In genomic region chr7:6282749-6283148, GRCm38 (mm10) we compare ENCODE assay signal across 7 mouse cellular contexts. TPM values are rescaled to one million over a fixed set of nuclear protein-coding genes. Genes with fewer than 3 reads are reported as not detected.
A peak's percentile ranks its signal among the peaks of the same experiment; 100 is the strongest.
DNase-seq lines count a peak whose midpoint lies in the region; ATAC-seq and TF ChIP-seq lines count a peak whose summit lies in the region.

No protein-coding gene starts in this region.

- no peaks in the 10 kb centered on the region for H3K79me2 ChIP-seq in macrophage (ENCODE audit: inconsistent target)

- no peaks in the 10 kb centered on the region for H3K9me3 ChIP-seq in hindbrain, postnatal 0 days (ENCODE audit: low read length)

- peak; percentile 88 for DNase-seq in adipocyte (ENCODE audit: low spot score)
- DNase-seq in cerebellum, postnatal 36 days, result peak; percentile 74 to 83
- DNase-seq in frontal cortex, postnatal 36 days (ENCODE audit: low spot score in 2 of 2), result peak; percentile 66 to 85
- peak; percentile 90 for DNase-seq in hindbrain, postnatal 0 days (ENCODE audit: low spot score)
- peak; percentile 76 to 81 for DNase-seq in left cerebral cortex, adult 18-20 months (ENCODE audit: low spot score in 2 of 2)
- peak; percentile 85 to 87 for DNase-seq in right cerebral cortex, adult 2 months (ENCODE audit: low spot score in 2 of 2)

- peak overlapping the region; percentile 62; the same call in 1 of the 2 replicates for H3K9ac ChIP-seq in hindbrain, postnatal 0 days (replicated peaks; ENCODE audit: low read length)

- H3K27ac ChIP-seq in hindbrain, postnatal 0 days, result peak overlapping the region; percentile 86
- H3K27ac ChIP-seq in macrophage, result peak overlapping the region; percentile 80

- peaks cover 3% of the 10 kb centered on the region; the same call in 1 of the 2 replicates for H3K4me1 ChIP-seq in hindbrain, postnatal 0 days (ENCODE audit: insufficient read depth, low read length)

- H3K4me2 ChIP-seq in hindbrain, postnatal 0 days (ENCODE audit: low read depth, low read length), result peak overlapping the region; percentile 70

- WGBS in hindbrain, postnatal 0 days, result 0% methylated on average over 1 of the region's 1 CpGs
- 0% methylated on average over 1 of the region's 1 CpGs for WGBS in macrophage (ENCODE audit: missing documents)

- H3K4me3 ChIP-seq in hindbrain, postnatal 0 days (ENCODE audit: low read length), result peak overlapping the region; percentile 54
- H3K4me3 ChIP-seq in macrophage (ENCODE audit: inconsistent target), result peak overlapping the region; percentile 70

- no peaks in the 10 kb centered on the region for H3K27me3 ChIP-seq in hindbrain, postnatal 0 days (ENCODE audit: insufficient read depth, low read length)

- H3K36me3 ChIP-seq in hindbrain, postnatal 0 days (ENCODE audit: insufficient read depth, low read length), result no peaks in the 10 kb centered on the region
- H3K36me3 ChIP-seq in macrophage (ENCODE audit: inconsistent target), result no peaks in the 10 kb centered on the region

- ATAC-seq in hindbrain, postnatal 0 days, result no peak

- TF ChIP-seq CTCF in hindbrain, postnatal 0 days (IDR thresholded peaks at IDR 0.05; ENCODE audit: low read depth), result peak; percentile 85

RNA-seq across cellular contexts. Expression of gene Zfp667, which starts 3.6 kb away (rescaled TPM):
- 3.2 and 4.2 TPM in 2 replicates for total RNA-seq in hindbrain, postnatal 0 days (2014; rRNA removed)
- 12.0 and 15.3 TPM in 2 replicates for polyA plus RNA-seq in hindbrain, postnatal 0 days (2015; fragmentation: Nextera tagmentation; extraction: Ambion mirVana)
- 10 to 100 TPM; 15.8 to 16.8 TPM for total RNA-seq in left cerebral cortex, adult 18-20 months (2021)
- total RNA-seq in macrophage (2018; cell fraction: chromatin; rRNA removed), result 10 to 100 TPM in 7 of 26 experiments, 1 to 10 TPM in 13, under 1 TPM in 5, not detected in 1; 0.51 to 36.9 (median 3.3) TPM
- total RNA-seq in macrophage (2018; cell fraction: cytosol; rRNA removed), result 1 to 10 TPM in 12 of 26 experiments, under 1 TPM in 14; 0.26 to 3.8 (median 0.94) TPM
- total RNA-seq in macrophage (2018; cell fraction: nucleus; rRNA removed), result 10 to 100 TPM in 3 of 26 experiments, 1 to 10 TPM in 14, under 1 TPM in 9; 0.24 to 17.0 (median 1.8) TPM
- 1.4 to 1.9 TPM (median 1.7 TPM) in 3 replicates for polyA plus RNA-seq in macrophage (2018)

RNA-seq across cellular contexts. Expression of gene Epp13, which starts 30.2 kb away (rescaled TPM):
- not detected in 2 replicates for total RNA-seq in hindbrain, postnatal 0 days (2014; rRNA removed)
- polyA plus RNA-seq in hindbrain, postnatal 0 days (2015; fragmentation: Nextera tagmentation; extraction: Ambion mirVana), result 0.59 and 0.62 TPM in 2 replicates
- not detected for total RNA-seq in left cerebral cortex, adult 18-20 months (2021)
- not detected for total RNA-seq in macrophage (2018; cell fraction: chromatin; rRNA removed)
- not detected for total RNA-seq in macrophage (2018; cell fraction: cytosol; rRNA removed)
- not detected for total RNA-seq in macrophage (2018; cell fraction: nucleus; rRNA removed)
- not detected in 3 replicates for polyA plus RNA-seq in macrophage (2018)

RNA-seq across cellular contexts. Expression of gene Zfp583, which starts 48.3 kb away (rescaled TPM):
- total RNA-seq in hindbrain, postnatal 0 days (2014; rRNA removed), result 5.8 and 9.5 TPM in 2 replicates
- polyA plus RNA-seq in hindbrain, postnatal 0 days (2015; fragmentation: Nextera tagmentation; extraction: Ambion mirVana), result 15.0 and 17.6 TPM in 2 replicates
- 10 to 100 TPM; 10.2 to 13.1 TPM for total RNA-seq in left cerebral cortex, adult 18-20 months (2021)
- total RNA-seq in macrophage (2018; cell fraction: chromatin; rRNA removed), result 10 to 100 TPM in 1 of 26 experiments, 1 to 10 TPM in 25; 1.1 to 11.1 (median 4.2) TPM
- total RNA-seq in macrophage (2018; cell fraction: cytosol; rRNA removed), result 1 to 10 TPM in 20 of 26 experiments, under 1 TPM in 6; 0.19 to 3.4 (median 1.4) TPM
- 1 to 10 TPM; 1.2 to 9.6 (median 2.9) TPM for total RNA-seq in macrophage (2018; cell fraction: nucleus; rRNA removed)
- 1.3 to 3.0 TPM (median 1.3 TPM) in 3 replicates for polyA plus RNA-seq in macrophage (2018)
